In the genomic region with DNA sequence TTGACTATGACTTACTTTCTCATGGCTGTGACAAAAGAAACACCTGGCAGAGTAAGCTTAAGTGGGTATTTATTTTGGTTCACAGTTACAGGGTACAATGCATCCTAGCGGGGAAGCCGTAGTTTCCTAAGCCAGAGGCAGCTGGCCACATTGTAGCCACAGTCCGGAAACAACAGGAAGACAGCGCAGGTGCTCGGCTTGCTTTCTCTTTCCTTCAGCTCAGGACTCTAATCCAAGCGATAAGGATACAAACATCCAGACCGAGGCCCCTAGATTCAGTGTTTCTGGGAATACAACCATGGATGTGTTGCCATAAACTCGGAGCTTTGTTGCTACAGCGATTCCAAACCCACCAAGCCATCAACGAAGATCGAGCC, we compare ENCODE assay signal across 9 mouse cellular contexts. TPM values are rescaled to one million over a fixed set of nuclear protein-coding genes. Genes with fewer than 3 reads are reported as not detected.
DNase-seq lines count a peak whose midpoint lies in the region; ATAC-seq and TF ChIP-seq lines count a peak whose summit lies in the region.
"Had no signal": no experiment of that assay in that cellular context is flagged by ENCODE, and none has a peak within 500 bp of the region (broad histone marks: within the 10 kb centered on the region; RNA-seq: fewer than 3 reads in every experiment).

No protein-coding gene starts in this region.

- H3K27ac ChIP-seq in heart, adult 2 months = peak overlapping the region; percentile 41; the same call in 1 of the 2 replicates
- H3K27ac ChIP-seq in embryonic facial prominence, embryonic 15.5 days (replicated peaks) = peak overlapping the region; percentile 96
- peak overlapping the region; percentile 74 for H3K27ac ChIP-seq in stomach, embryonic 15.5 days
- H3K27ac ChIP-seq: macrophage had no signal

- WGBS in heart, adult 2 months = 76% methylated on average over 11 of the region's 11 CpGs
- WGBS in embryonic facial prominence, embryonic 15.5 days = 78% methylated on average over 11 of the region's 11 CpGs
- 81% methylated on average over 11 of the region's 11 CpGs for WGBS in stomach, embryonic 15.5 days

- H3K9me3 ChIP-seq in megakaryocyte, embryonic 14.5 days = no peaks in the 10 kb centered on the region
- no peaks in the 10 kb centered on the region for H3K9me3 ChIP-seq in embryonic facial prominence, embryonic 15.5 days (replicated peaks)
- no peaks in the 10 kb centered on the region for H3K9me3 ChIP-seq in stomach, embryonic 15.5 days

- intact Hi-C loops in heart, adult 2 months (cut with DNase I) = no loop called here
- intact Hi-C loops in heart, postnatal 10 days (cut with DNase I) = no loop called here

- ATAC-seq in megakaryocyte, adult 5-6 weeks (ENCODE audit: poor library complexity, severe bottlenecking) = no peak
- ATAC-seq in embryonic facial prominence, embryonic 15.5 days (ENCODE audit: insufficient number of reproducible peaks, low FRiP score, low TSS enrichment, low read depth) = no peak
- ATAC-seq in stomach, embryonic 15.5 days (ENCODE audit: insufficient read depth, low FRiP score, low read depth) = no peak

- no peak for TF ChIP-seq POLR2A in heart, adult 2 months (IDR thresholded peaks at IDR 0.05; ENCODE audit: insufficient read depth, low read depth, low read length)

- no peak overlapping the region for H3K4me3 ChIP-seq in heart, adult 2 months
- H3K4me3 ChIP-seq in megakaryocyte, embryonic 14.5 days (replicated peaks) = peak overlapping the region; percentile 50
- no peak overlapping the region for H3K4me3 ChIP-seq in embryonic facial prominence, embryonic 15.5 days (replicated peaks)
- no peak overlapping the region for H3K4me3 ChIP-seq in stomach, embryonic 15.5 days (replicated peaks)

- no peak for DNase-seq in heart, adult 2 months
- DNase-seq in heart, postnatal 10 days = no peak
- no peak for DNase-seq in embryo, embryonic 9.5 days (ENCODE audit: extremely low spot score)
- no peak for DNase-seq in spleen, postnatal 36 days (ENCODE audit: low spot score in 2 of 2)

- TF ChIP-seq CTCF in heart, adult 2 months (IDR thresholded peaks at IDR 0.05) = no peak

- H3K4me2 ChIP-seq in embryonic facial prominence, embryonic 15.5 days (replicated peaks) = no peak overlapping the region
- H3K4me2 ChIP-seq in stomach, embryonic 15.5 days = peak overlapping the region; percentile 88; the same call in 1 of the 2 replicates

- peaks cover 11% of the 10 kb centered on the region for H3K27me3 ChIP-seq in heart, adult 2 months (ENCODE audit: control insufficient read depth, insufficient read depth, low read length)
- H3K27me3 ChIP-seq in megakaryocyte, embryonic 14.5 days (replicated peaks) = peaks cover 42% of the 10 kb centered on the region
- peaks cover 30% of the 10 kb centered on the region for H3K27me3 ChIP-seq in embryonic facial prominence, embryonic 15.5 days
- peaks cover 4% of the 10 kb centered on the region; the same call in 1 of the 2 replicates for H3K27me3 ChIP-seq in stomach, embryonic 15.5 days (replicated peaks)

- H3K36me3 ChIP-seq in heart, adult 2 months (ENCODE audit: control insufficient read depth, insufficient read depth, low read length) = no peaks in the 10 kb centered on the region
- H3K36me3 ChIP-seq in megakaryocyte, embryonic 14.5 days (replicated peaks; ENCODE audit: low read length) = peaks cover 17% of the 10 kb centered on the region
- H3K36me3 ChIP-seq in embryonic facial prominence, embryonic 15.5 days = peaks cover 13% of the 10 kb centered on the region
- H3K36me3 ChIP-seq in stomach, embryonic 15.5 days = peaks cover 4% of the 10 kb centered on the region; the same call in 1 of the 2 replicates

- H3K4me1 ChIP-seq in heart, adult 2 months (ENCODE audit: control insufficient read depth, insufficient read depth, low read length) = peaks cover 5% of the 10 kb centered on the region
- H3K4me1 ChIP-seq in megakaryocyte, embryonic 14.5 days = peaks cover 57% of the 10 kb centered on the region
- peaks cover 50% of the 10 kb centered on the region for H3K4me1 ChIP-seq in embryonic facial prominence, embryonic 15.5 days
- peaks cover 45% of the 10 kb centered on the region for H3K4me1 ChIP-seq in stomach, embryonic 15.5 days

- H3K79me2 ChIP-seq in heart, adult 2 months (replicated peaks; ENCODE audit: control insufficient read depth, insufficient read depth, low read length) = no peaks in the 10 kb centered on the region

- TF ChIP-seq EP300 in heart, adult 2 months (IDR thresholded peaks at IDR 0.05; ENCODE audit: insufficient read depth, low read depth, low read length) = no peak

- no peak overlapping the region for H3K9ac ChIP-seq in heart, adult 2 months (ENCODE audit: low read depth, low read length)
- no peak overlapping the region for H3K9ac ChIP-seq in embryonic facial prominence, embryonic 15.5 days
- no peak overlapping the region for H3K9ac ChIP-seq in stomach, embryonic 15.5 days

RNA-seq across cellular contexts. Expression of a gene that starts 1.1 kb away (rescaled TPM):
- total RNA-seq in heart, adult 2 months (2021) = 10 to 100 TPM; 19.6 to 23.1 TPM
- 35.6 and 36.8 TPM in 2 replicates for polyA plus RNA-seq in heart, adult 2 months (2012; rRNA removed)
- 10 to 100 TPM; 23.0 to 29.8 TPM for total RNA-seq in heart, postnatal 10 days (2021)
- polyA plus RNA-seq in megakaryocyte, embryonic 14.5 days (2012; ENCODE audit: insufficient read depth, low replicate concordance) = 28.2 and 40.3 TPM in 2 replicates
- total RNA-seq in megakaryocyte, adult 5-6 weeks (2015) = 13.8 and 18.1 TPM in 2 replicates
- 7.4 and 17.4 TPM in 2 replicates for total RNA-seq in megakaryocyte, adult 5-6 weeks (2017)
- polyA plus RNA-seq in embryonic facial prominence, embryonic 15.5 days (2015; fragmentation: Nextera tagmentation; extraction: Ambion mirVana) = 27.8 and 28.8 TPM in 2 replicates
- polyA plus RNA-seq in stomach, embryonic 15.5 days (2015; fragmentation: Nextera tagmentation; extraction: Ambion mirVana) = 28.0 and 28.6 TPM in 2 replicates

RNA-seq across cellular contexts. Expression of a gene that starts 1.2 kb away (rescaled TPM):
- total RNA-seq in heart, adult 2 months (2021) = not detected
- polyA plus RNA-seq in heart, adult 2 months (2012; rRNA removed) = 0.50 and 0.84 TPM in 2 replicates
- total RNA-seq in heart, postnatal 10 days (2021) = under 1 TPM; 0.10 to 0.99 TPM
- not detected in 2 replicates for polyA plus RNA-seq in megakaryocyte, embryonic 14.5 days (2012; ENCODE audit: insufficient read depth, low replicate concordance)
- total RNA-seq in megakaryocyte, adult 5-6 weeks (2015) = not detected in 2 replicates
- total RNA-seq in megakaryocyte, adult 5-6 weeks (2017) = not detected in 2 replicates
- 22.5 and 23.6 TPM in 2 replicates for polyA plus RNA-seq in embryonic facial prominence, embryonic 15.5 days (2015; fragmentation: Nextera tagmentation; extraction: Ambion mirVana)
- polyA plus RNA-seq in stomach, embryonic 15.5 days (2015; fragmentation: Nextera tagmentation; extraction: Ambion mirVana) = 13.4 and 13.9 TPM in 2 replicates
- polyA plus RNA-seq: macrophage had no signal

RNA-seq across cellular contexts. Expression of a gene that starts 8.9 kb away (rescaled TPM):
- 1 to 10 TPM in 1 of 2 experiments, under 1 TPM in 1; 0.63 to 1.1 TPM for total RNA-seq in heart, adult 2 months (2021)
- 2.4 and 2.8 TPM in 2 replicates for polyA plus RNA-seq in heart, adult 2 months (2012; rRNA removed)
- total RNA-seq in heart, postnatal 10 days (2021) = 1 to 10 TPM; 2.0 to 2.1 TPM
- polyA plus RNA-seq in megakaryocyte, embryonic 14.5 days (2012; ENCODE audit: insufficient read depth, low replicate concordance) = 3.6 TPM in 1 of 2 replicates, not detected in the other
- 2.6 and 3.5 TPM in 2 replicates for total RNA-seq in megakaryocyte, adult 5-6 weeks (2015)
- total RNA-seq in megakaryocyte, adult 5-6 weeks (2017) = 1.5 and 3.1 TPM in 2 replicates
- polyA plus RNA-seq in embryonic facial prominence, embryonic 15.5 days (2015; fragmentation: Nextera tagmentation; extraction: Ambion mirVana) = 3.4 and 6.3 TPM in 2 replicates
- polyA plus RNA-seq in stomach, embryonic 15.5 days (2015; fragmentation: Nextera tagmentation; extraction: Ambion mirVana) = 3.4 and 4.0 TPM in 2 replicates

RNA-seq across cellular contexts. Expression of a gene that starts 27.6 kb away (rescaled TPM):
- 1 to 10 TPM; 3.8 to 4.5 TPM for total RNA-seq in heart, adult 2 months (2021)
- 6.9 and 7.1 TPM in 2 replicates for polyA plus RNA-seq in heart, adult 2 months (2012; rRNA removed)
- total RNA-seq in heart, postnatal 10 days (2021) = 10 to 100 TPM in 1 of 2 experiments, 1 to 10 TPM in 1; 9.3 to 10.3 TPM
- polyA plus RNA-seq in megakaryocyte, embryonic 14.5 days (2012; ENCODE audit: insufficient read depth, low replicate concordance) = 0.20 TPM in 1 of 2 replicates, not detected in the other
- total RNA-seq in megakaryocyte, adult 5-6 weeks (2015) = not detected in 2 replicates
- total RNA-seq in megakaryocyte, adult 5-6 weeks (2017) = 0.04 TPM in 1 of 2 replicates, not detected in the other
- polyA plus RNA-seq in embryonic facial prominence, embryonic 15.5 days (2015; fragmentation: Nextera tagmentation; extraction: Ambion mirVana) = 34.0 and 34.6 TPM in 2 replicates
- 23.4 and 24.6 TPM in 2 replicates for polyA plus RNA-seq in stomach, embryonic 15.5 days (2015; fragmentation: Nextera tagmentation; extraction: Ambion mirVana)

Comparison
In these comparisons a context has a peak if more than half of its experiments do, and no peak if none do; other contexts are left out.
1. H3K27ac ChIP-seq: peak in every context shown above with its lines; median percentile 96 in embryonic facial prominence, embryonic 15.5 days; 74 in stomach, embryonic 15.5 days; 41 in heart, adult 2 months.